Mouse (Mus musculus): ENCODE measurements around the gene Nuak1. TPM values are rescaled to one million over a fixed set of nuclear protein-coding genes. Genes with fewer than 3 reads are reported as not detected.
A peak's percentile ranks its signal among the peaks of the same experiment; 100 is the strongest.
"Not testable (repeated sequence)": the region's sequence is repeated elsewhere in the genome, so short reads cannot be mapped to it uniquely, and the experiment has no call there.

Gene Nuak1
- 10 to 100 TPM; 54.7 to 55.6 TPM for total RNA-seq (2021)

- peak; percentile 87 to 89 for DNase-seq
These were observed at the start of gene Nuak1 for GRCm38 (mm10) chr10:84440541-84441433. Gene Nuak1 (minus strand): TSS chr10:84440597.

DNA sequence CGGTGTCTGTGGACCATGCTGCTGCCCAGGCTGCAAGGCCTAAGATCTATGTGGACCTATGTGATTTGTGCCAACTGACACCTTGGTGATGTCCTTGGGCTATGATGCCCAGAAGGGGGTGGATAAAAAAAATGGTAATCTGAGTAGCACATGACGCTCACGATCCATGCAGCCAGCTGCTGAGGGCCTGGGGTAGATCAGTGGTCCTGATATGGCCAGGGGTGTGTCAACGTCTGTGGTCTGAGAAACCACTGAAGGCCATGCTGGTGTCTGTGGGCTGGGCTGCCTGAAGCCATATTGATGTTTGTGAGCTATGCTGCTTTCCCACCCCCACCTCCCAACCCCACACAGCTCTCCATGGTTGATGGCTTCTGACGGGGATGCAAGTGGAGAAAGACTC lies 49.7 kb upstream of the Nuak1 start:
- DNase-seq, result no peak

- DNase-seq, result peak in 1 of 2 experiments; percentile 31
These were observed 47.9 kb upstream of the Nuak1 start for GRCm38 (mm10) chr10:84488315-84488714.

GRCm38 (mm10) chr10:84484661-84485060 lies 44.3 kb upstream of the Nuak1 start:
- DNase-seq, result no peak

GRCm38 (mm10) chr10:84483553-84483952 lies 43.2 kb upstream of the Nuak1 start:
- no peak for DNase-seq

DNA sequence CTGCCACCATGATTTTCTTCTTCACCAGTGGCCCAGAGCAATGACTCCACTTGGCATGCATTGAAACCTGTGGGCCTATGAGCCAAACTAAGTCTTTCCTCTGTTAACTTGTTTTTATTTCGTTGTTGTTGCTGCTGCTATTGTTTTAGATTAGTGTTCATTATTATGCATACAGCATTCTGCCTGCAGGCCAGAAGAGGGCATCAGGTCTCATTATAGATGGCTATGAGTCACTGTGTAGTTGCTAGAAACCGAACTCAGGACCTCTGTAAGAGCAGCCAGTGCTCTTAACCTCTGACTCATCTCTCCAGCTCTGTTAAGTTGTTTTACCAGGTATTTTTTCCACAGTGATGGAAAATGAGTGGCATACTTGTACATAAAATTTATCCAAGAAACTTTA lies 42.7 kb upstream of the Nuak1 start:
- no peak for DNase-seq

- not testable (repeated sequence) for DNase-seq
These were observed 42.0 kb upstream of the Nuak1 start for GRCm38 (mm10) chr10:84482418-84482817.

DNA sequence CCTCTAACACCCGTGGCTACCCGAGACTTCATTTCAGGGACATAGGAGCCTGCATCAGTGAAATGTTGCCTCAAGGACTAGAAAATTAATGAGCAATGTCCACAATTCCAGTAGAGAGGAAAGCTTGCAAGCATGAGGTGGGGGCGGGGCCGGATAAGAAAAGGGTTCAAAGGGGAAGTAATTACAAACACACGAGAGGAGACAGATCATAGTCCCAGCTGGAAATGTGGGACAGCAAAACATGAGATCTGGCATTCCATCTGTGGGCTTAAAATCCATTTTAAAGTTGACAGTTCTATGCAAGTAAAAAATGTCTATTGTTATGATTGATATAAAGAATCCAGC lies 40.9 kb upstream of the Nuak1 start:
- no peak for DNase-seq

DNA sequence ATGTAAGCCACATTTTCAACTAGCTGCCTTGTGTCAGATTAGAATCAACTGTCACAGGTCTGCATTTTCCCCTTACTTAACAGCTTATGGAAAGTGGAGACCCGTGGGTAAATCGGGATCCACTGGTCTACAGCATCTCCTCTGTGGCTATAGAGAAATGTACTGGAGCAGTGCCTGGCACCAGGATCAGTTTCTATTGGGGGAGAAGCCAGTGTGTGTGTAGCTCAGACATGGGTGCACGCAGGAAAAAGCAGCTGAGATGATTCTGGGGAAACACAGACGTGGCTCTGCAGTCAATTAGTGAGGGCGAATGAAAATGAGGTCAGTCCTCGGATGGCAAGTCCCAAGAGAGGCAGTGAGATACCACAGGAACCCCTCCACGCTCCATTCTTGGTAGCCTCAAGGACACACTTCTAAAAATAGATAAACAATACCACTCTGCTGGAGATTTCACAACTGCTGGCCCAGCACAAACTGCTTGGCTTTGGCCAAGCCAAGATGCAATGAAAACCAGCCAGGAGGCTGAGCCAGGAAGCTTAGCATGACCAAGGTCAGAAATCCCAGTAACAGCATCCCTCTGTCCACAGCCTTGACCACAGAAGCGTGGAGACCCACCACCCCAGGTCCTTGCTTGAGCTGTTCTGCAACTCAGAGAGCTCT lies 40.4 kb upstream of the Nuak1 start:
- no peak for DNase-seq

- DNase-seq, result no peak
These were observed 39.7 kb upstream of the Nuak1 start for GRCm38 (mm10) chr10:84480146-84480545.

DNA sequence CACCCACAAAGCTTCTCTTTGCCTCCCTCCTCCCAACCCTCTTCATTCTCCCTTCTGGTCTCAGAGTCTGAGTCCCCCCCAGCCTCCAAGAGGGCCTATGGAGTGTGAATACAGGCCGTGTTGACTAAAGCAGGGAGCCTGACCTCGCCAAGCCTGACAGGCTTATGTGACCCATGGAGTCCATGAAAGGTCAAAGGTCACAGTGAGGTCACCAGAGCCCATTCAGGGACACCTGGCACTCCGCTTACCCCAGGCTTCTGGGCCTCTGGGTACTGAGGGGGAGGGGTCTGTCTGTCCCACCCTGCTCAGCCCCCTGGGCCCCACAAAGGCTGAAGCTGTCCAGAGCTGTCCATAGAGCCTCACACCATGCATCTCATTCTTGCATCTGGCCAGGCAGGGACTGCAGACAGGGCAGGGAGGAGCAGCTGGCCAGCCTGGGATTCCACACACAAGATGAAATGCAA lies 37.2 kb upstream of the Nuak1 start:
- DNase-seq, result no peak

DNA sequence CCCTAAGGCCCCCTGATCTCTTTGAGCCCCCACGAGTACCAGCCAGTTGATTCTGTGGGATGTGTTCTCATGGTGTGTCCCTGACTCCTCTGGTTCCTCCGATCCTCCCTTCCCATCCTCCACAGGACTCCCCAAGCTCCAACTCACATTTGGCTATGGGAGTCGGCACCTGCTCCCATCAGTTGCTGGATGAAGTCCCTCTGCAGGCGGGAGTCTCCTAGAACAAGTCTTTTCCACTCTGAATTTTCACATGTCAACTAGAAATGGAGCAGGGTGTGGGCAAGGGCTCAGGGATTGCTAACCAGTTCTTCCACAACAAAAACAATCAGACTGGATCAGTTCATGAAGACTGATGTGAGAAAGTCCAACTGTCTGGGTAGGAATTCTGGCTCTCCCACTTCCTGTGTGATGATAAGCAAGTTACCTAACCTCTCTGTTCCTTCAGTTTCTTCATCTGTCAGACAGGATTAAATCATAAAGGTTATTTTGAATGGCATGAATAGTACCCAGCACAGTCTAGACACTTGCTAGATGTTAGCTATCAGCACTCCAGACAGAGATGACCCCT lies 36.7 kb upstream of the Nuak1 start:
- no peak for DNase-seq

DNA sequence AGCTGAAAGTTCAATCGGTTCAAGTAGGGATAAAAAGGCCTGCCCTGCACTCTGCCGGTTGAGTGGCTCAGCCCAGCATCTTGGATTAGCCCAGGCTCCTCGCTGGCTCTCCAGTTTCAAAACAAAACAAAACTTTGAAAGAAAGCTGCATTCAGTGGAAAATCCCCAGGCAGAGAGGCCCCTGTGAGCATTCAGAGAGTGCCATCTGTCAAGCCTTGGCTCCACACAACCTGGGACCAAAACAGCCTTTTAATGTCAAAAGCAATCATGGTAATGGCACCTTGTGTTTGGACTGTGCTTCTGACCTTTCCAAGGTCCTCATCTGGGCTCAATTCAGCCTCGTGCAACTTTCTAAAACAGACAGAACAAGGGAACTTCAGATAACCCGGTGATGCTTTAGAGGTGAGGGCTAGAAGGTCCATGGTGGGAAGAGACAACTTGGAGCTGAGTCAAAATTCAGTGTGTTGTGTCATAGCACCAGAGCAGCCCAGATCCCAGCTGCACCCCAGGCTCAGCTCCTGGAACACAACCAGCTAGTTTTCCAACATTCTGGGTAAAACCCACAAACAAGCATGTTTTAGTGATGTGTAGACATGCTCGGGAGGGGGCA lies 27.3 kb upstream of the Nuak1 start:
- peak; percentile 26 to 43 for DNase-seq

- DNase-seq, result no peak
These were observed 25.1 kb upstream of the Nuak1 start for GRCm38 (mm10) chr10:84465511-84465910.

- no peak for DNase-seq
These were observed 20.2 kb upstream of the Nuak1 start for GRCm38 (mm10) chr10:84460420-84461101.

GRCm38 (mm10) chr10:84458094-84458493 lies 17.7 kb upstream of the Nuak1 start:
- no peak for DNase-seq

- DNase-seq, result no peak
These were observed 17.1 kb upstream of the Nuak1 start for GRCm38 (mm10) chr10:84457539-84457938.

GRCm38 (mm10) chr10:84456632-84457320 lies 16.4 kb upstream of the Nuak1 start:
- DNase-seq, result no peak

DNA sequence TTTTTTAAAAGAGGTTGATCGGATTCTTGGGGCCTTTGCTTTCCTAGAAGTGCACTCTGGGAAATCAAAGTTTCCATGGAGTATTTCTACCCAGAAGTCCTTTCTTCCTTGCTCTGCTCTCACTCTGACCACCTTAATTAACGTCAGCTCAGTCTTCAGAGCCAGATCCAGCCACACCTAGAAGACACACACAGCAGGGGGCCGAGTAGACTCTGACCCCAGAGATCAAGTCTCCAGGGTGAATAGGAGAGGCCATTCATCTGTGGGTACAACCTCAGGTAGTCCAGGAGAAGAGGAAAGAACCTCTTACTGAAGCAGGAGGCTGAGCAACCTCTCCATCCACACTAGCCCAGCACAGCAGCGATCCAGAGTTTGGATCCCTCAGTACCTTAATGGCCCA lies 11.5 kb upstream of the Nuak1 start:
- no peak for DNase-seq

GRCm38 (mm10) chr10:84450654-84451053 lies 10.3 kb upstream of the Nuak1 start:
- peak; percentile 75 to 83 for DNase-seq

- no peak for DNase-seq
These were observed 9.3 kb upstream of the Nuak1 start for GRCm38 (mm10) chr10:84449733-84450132.

DNA sequence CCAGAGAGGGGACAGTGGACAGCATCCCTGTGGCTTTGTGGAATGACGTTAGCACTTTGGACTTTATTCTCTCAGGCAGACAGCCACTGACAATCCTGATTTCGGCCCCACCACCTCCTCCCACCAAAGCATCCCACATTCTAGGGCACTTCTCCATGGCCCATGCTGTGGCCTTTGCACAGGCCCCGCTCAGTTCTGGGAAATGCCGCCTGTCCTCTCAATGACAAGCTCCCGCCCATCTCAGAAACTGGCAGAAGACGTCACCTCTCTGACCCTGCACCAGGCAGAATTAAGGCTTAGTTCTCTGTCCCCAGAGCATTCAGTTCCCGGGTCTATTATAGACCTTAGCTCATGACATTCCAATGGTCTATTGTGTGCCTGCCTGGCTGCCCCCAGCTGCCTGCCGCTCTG lies 7.0 kb upstream of the Nuak1 start:
- DNase-seq, result no peak
